17 mouse cellular contexts compared by ENCODE assay signal in genomic region chr4:150749066-150749465, GRCm38 (mm10).
DNase-seq lines count a peak whose midpoint lies in the region; ATAC-seq and TF ChIP-seq lines count a peak whose summit lies in the region.
"Had no signal": no experiment of that assay in that cellular context is flagged by ENCODE, and none has a peak within 500 bp of the region (broad histone marks: within the 10 kb centered on the region; RNA-seq: fewer than 3 reads in every experiment).

No protein-coding gene starts in this region.

- DNase-seq in hindbrain, embryonic 10.5 days (ENCODE audit: low spot score) = no peak
- DNase-seq in hindbrain, postnatal 0 days (ENCODE audit: low spot score) = no peak
- peak; percentile 94 for DNase-seq in liver, adult 2 months (ENCODE audit: extremely low read depth, low read depth, low spot score)
- no peak for DNase-seq in liver
- peak; percentile 55 to 57 for DNase-seq in kidney, postnatal 36 days
- no peak for DNase-seq in natural killer cell, adult 2 months (ENCODE audit: low spot score in 2 of 2)
- DNase-seq: adrenal gland, adult 8-10 months; cerebellum, adult 11-12 months; cerebellum, postnatal 10 days; gastrocnemius, postnatal 25 days; layer of hippocampus, adult 9-11 months; lung, adult 18-20 months had no signal

- peaks cover 43% of the 10 kb centered on the region for H3K4me1 ChIP-seq in hindbrain, embryonic 10.5 days (replicated peaks)
- H3K4me1 ChIP-seq in hindbrain, postnatal 0 days (ENCODE audit: insufficient read depth, low read length) = no peaks in the 10 kb centered on the region
- peaks cover 24% of the 10 kb centered on the region for H3K4me1 ChIP-seq in liver, adult 2 months (ENCODE audit: control insufficient read depth, insufficient read depth, low read length)
- peaks cover 28% of the 10 kb centered on the region for H3K4me1 ChIP-seq in stomach, embryonic 16.5 days (ENCODE audit: control insufficient read depth, insufficient read depth, low read length)

- H3K4me2 ChIP-seq in hindbrain, postnatal 0 days (ENCODE audit: low read depth, low read length) = no peak overlapping the region
- no peak overlapping the region for H3K4me2 ChIP-seq in stomach, embryonic 16.5 days (ENCODE audit: low read depth, low read length)
- H3K4me2 ChIP-seq: hindbrain, embryonic 14.5 days; limb, embryonic 15.5 days; midbrain, embryonic 13.5 days had no signal

- 84% methylated on average over 8 of the region's 8 CpGs for WGBS in hindbrain, embryonic 10.5 days
- WGBS in hindbrain, postnatal 0 days = 91% methylated on average over 8 of the region's 8 CpGs
- WGBS in liver, adult 2 months = 34% methylated on average over 8 of the region's 8 CpGs
- 77% methylated on average over 8 of the region's 8 CpGs for WGBS in stomach, embryonic 16.5 days

- H3K79me2 ChIP-seq in liver, adult 2 months (ENCODE audit: control insufficient read depth, insufficient read depth, low read length) = no peaks in the 10 kb centered on the region

- no peak for TF ChIP-seq POLR2A in liver, adult 2 months (IDR thresholded peaks at IDR 0.05; ENCODE audit: extremely low read depth, insufficient read depth, low read length)

- H3K9ac ChIP-seq in hindbrain, postnatal 0 days (replicated peaks; ENCODE audit: low read length) = no peak overlapping the region
- no peak overlapping the region for H3K9ac ChIP-seq in liver, adult 2 months (ENCODE audit: low read depth, low read length)
- no peak overlapping the region for H3K9ac ChIP-seq in stomach, embryonic 16.5 days (ENCODE audit: low read length)
- H3K9ac ChIP-seq: hindbrain, embryonic 14.5 days; limb, embryonic 15.5 days; midbrain, embryonic 13.5 days had no signal

- H3K4me3 ChIP-seq in hindbrain, embryonic 10.5 days = no peak overlapping the region
- no peak overlapping the region for H3K4me3 ChIP-seq in hindbrain, postnatal 0 days (ENCODE audit: low read length)
- H3K4me3 ChIP-seq in liver, adult 2 months (ENCODE audit: insufficient read depth, low read depth, low read length) = no peak overlapping the region
- no peak overlapping the region for H3K4me3 ChIP-seq in stomach, embryonic 16.5 days (replicated peaks; ENCODE audit: low read length)
- H3K4me3 ChIP-seq: limb, embryonic 15.5 days; midbrain, embryonic 13.5 days had no signal

- H3K36me3 ChIP-seq in hindbrain, embryonic 10.5 days = no peaks in the 10 kb centered on the region
- H3K36me3 ChIP-seq in hindbrain, postnatal 0 days (ENCODE audit: insufficient read depth, low read length) = no peaks in the 10 kb centered on the region
- no peaks in the 10 kb centered on the region for H3K36me3 ChIP-seq in liver, adult 2 months (ENCODE audit: control insufficient read depth, insufficient read depth, low read length)
- H3K36me3 ChIP-seq in stomach, embryonic 16.5 days (ENCODE audit: control insufficient read depth, insufficient read depth, low read length) = no peaks in the 10 kb centered on the region
- H3K36me3 ChIP-seq: limb, embryonic 15.5 days; midbrain, embryonic 13.5 days had no signal

- no peaks in the 10 kb centered on the region for H3K9me3 ChIP-seq in hindbrain, embryonic 10.5 days
- H3K9me3 ChIP-seq in hindbrain, postnatal 0 days (ENCODE audit: low read length) = no peaks in the 10 kb centered on the region
- no peaks in the 10 kb centered on the region for H3K9me3 ChIP-seq in stomach, embryonic 16.5 days (replicated peaks; ENCODE audit: control insufficient read depth, low read length)
- H3K9me3 ChIP-seq: limb, embryonic 15.5 days; midbrain, embryonic 13.5 days had no signal

- TF ChIP-seq CTCF in hindbrain, postnatal 0 days (IDR thresholded peaks at IDR 0.05; ENCODE audit: low read depth) = no peak
- TF ChIP-seq CTCF in liver, adult 2 months (IDR thresholded peaks at IDR 0.05; ENCODE audit: low read depth, low read length) = no peak

- no peaks in the 10 kb centered on the region for H3K27me3 ChIP-seq in hindbrain, embryonic 10.5 days (ENCODE audit: insufficient read depth, poor library complexity, severe bottlenecking)
- no peaks in the 10 kb centered on the region for H3K27me3 ChIP-seq in hindbrain, postnatal 0 days (ENCODE audit: insufficient read depth, low read length)
- H3K27me3 ChIP-seq in liver, adult 2 months (ENCODE audit: control insufficient read depth, insufficient read depth, low read length) = no peaks in the 10 kb centered on the region
- no peaks in the 10 kb centered on the region for H3K27me3 ChIP-seq in stomach, embryonic 16.5 days (ENCODE audit: control insufficient read depth, insufficient read depth, low read length)
- H3K27me3 ChIP-seq: limb, embryonic 15.5 days; midbrain, embryonic 13.5 days had no signal

- no peak for ATAC-seq in hindbrain, postnatal 0 days
- no peak for ATAC-seq in stomach, embryonic 16.5 days (ENCODE audit: insufficient read depth, low FRiP score)
- ATAC-seq: activated CD4-positive, CD25-positive, alpha-beta regulatory T cell, adult 4 months; midbrain, embryonic 13.5 days had no signal

- H3K27ac ChIP-seq in hindbrain, embryonic 10.5 days = peak overlapping the region; percentile 59; the same call in 1 of the 2 replicates
- no peak overlapping the region for H3K27ac ChIP-seq in hindbrain, postnatal 0 days
- H3K27ac ChIP-seq in liver, adult 2 months (replicated peaks; ENCODE audit: insufficient read depth, low read depth, low read length) = peak overlapping the region; percentile 66
- H3K27ac ChIP-seq in stomach, embryonic 16.5 days (ENCODE audit: low read length) = peak overlapping the region; percentile 14
- H3K27ac ChIP-seq: hindbrain, embryonic 14.5 days; limb, embryonic 15.5 days; midbrain, embryonic 13.5 days had no signal

Comparison
In these comparisons a context has a peak if more than half of its experiments do, and no peak if none do; other contexts are left out.
1. DNase-seq: peak in liver, adult 2 months (single experiment) and kidney, postnatal 36 days (2 of 2); none in hindbrain, embryonic 10.5 days (single experiment), hindbrain, postnatal 0 days (single experiment), liver (single experiment) and natural killer cell, adult 2 months (0 of 2).